Mouse (Mus musculus) spleen, postnatal 10 days (tissue): ENCODE results near the gene Gm38100.

Source experiments
- DNase-seq, 2 experiments: peaks; one replicate each; pipeline ENCODE4 v3.0.0; 2021 to 2022; ENCODE audit warnings: low spot score in 2 of 2

The Gm38100 gene

GRCm38 (mm10) chr1:175920029-175920428, at the start of gene Gm38100:
Gm38100 (plus strand) TSS chr1:175920329.
- no peak for DNase-seq

- no peak for DNase-seq
Measured at GRCm38 (mm10) chr1:175870716-175871115, 49.4 kb upstream of the Gm38100 start.

- no peak for DNase-seq
Measured at GRCm38 (mm10) chr1:175872028-175872816, 47.9 kb upstream of the Gm38100 start.

GRCm38 (mm10) chr1:175880453-175881296, 39.5 kb upstream of the Gm38100 start, which contains the start of gene Exo1:
Exo1 (plus strand) TSS chr1:175880581.
- DNase-seq: peak; percentile 91 to 92

DNA sequence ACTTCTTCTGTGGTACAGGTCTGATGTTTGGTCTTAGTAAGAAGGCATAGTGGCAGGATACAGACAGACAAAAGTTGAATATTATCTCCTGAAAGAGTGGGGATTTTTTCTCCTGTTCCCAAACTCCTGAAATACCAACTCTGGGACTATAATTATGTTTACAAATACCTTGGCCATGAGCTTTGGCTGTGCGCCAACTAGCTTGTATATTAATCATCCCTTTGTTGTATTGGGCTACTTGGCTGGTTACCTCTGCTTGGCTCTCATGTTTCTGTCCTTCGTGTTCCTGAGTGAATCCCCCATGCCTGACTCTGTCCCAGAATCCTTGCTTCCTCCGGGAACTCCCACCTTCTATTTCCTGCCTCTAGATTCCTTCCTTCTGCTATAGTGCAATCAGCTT, 36.7 kb upstream of the Gm38100 start:
- no peak for DNase-seq

- DNase-seq: no peak
Measured at GRCm38 (mm10) chr1:175893263-175893662, 26.9 kb upstream of the Gm38100 start.

DNA sequence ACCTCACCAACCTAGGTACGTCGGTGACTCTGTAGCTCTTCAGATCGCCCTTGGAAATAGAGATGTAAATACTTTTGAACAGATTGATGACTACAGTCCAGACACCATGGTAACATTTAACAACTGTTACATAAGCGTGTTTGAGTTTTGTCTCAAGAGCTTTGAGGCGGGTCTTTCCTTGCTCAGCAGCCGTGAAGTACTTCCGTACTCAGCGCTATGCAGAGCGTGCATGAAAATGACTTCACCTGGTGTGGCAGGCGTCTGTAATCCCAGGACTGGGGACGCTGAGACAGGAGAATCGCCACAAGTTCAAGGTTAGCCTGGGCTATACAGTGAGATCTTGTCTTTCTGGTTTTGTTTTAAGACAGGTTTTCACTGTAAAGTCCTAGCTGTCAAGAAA, 26.4 kb upstream of the Gm38100 start:
- DNase-seq: no peak

DNA sequence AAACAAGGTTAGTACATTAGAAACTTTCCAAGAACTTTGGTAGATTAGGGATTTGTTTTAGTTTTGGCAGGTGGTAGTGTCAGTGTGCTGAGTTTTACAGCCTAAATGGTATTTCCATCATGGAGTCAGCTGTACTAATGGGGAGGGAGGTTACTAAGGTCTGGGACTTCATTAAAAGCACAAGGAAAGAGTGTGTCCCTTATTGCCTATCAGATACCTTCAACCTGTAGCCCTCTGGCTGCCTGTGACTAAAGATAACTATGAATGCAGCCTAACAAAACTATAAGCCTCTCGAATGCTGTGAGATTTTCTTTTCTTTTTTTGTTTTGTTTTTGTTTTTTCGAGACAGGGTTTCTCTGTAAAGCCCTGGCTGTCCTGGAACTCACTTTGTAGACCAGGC, 8.9 kb upstream of the Gm38100 start:
- DNase-seq: no peak

- no peak for DNase-seq
Measured at GRCm38 (mm10) chr1:175912038-175912437, 8.1 kb upstream of the Gm38100 start.

GRCm38 (mm10) chr1:175913728-175914303, 6.3 kb upstream of the Gm38100 start:
- DNase-seq: no peak

GRCm38 (mm10) chr1:175921091-175921490, 962 bp downstream of the Gm38100 start:
- DNase-seq: no peak

- DNase-seq: peak; percentile 32 to 78
Measured at GRCm38 (mm10) chr1:175923848-175924787, 4.0 kb downstream of the Gm38100 start.

DNA sequence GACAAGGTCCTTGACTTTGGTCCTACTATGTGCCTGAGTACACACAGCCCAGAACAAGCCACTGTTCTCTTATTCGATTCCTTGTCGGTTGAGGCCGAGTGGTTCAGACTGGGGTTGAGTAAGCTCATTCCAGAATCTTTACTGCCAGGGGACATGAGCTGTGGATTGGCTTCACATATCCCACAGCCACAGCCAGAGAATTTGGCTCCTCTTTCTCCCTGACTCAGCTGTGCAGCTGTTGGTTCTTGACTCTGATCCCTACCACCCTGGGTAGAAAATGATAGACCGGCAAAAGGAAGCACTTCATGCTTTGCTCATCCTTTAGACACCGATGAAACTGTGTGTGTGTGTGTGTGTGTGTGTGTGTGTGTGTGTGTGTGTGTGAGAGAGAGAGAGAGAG, 11.3 kb downstream of the Gm38100 start:
- no peak for DNase-seq

DNA sequence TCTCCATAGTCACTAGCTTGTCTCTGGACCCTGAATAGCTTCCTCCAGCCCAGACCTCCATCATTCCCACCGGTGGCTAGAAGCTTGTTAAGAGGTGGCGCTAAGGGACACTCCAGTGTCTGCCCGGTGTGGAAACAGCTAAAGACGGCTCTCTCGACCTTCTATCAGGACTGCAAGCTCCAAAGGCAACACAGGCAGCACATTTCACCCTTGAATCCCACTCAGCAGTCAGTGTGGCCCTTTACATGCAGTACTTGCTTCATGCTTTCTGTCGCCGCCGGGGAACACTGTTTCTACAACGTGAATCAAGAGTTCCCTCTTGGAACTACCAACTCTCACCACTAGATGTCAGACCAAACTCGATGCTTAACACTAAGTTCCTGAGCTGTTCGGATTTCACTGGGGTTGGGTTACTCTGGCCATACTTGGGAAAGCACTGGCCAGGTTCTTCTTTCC, 16.2 kb downstream of the Gm38100 start:
- peak in 1 of 2 experiments; percentile 40 for DNase-seq

- DNase-seq: no peak
Measured at GRCm38 (mm10) chr1:175938731-175939130, 18.6 kb downstream of the Gm38100 start.

- no peak for DNase-seq
Measured at GRCm38 (mm10) chr1:175943168-175943567, 23.0 kb downstream of the Gm38100 start.

GRCm38 (mm10) chr1:175946718-175947315, 26.7 kb downstream of the Gm38100 start:
- DNase-seq: no peak

- DNase-seq: no peak
Measured at GRCm38 (mm10) chr1:175950421-175950820, 30.3 kb downstream of the Gm38100 start.

DNA sequence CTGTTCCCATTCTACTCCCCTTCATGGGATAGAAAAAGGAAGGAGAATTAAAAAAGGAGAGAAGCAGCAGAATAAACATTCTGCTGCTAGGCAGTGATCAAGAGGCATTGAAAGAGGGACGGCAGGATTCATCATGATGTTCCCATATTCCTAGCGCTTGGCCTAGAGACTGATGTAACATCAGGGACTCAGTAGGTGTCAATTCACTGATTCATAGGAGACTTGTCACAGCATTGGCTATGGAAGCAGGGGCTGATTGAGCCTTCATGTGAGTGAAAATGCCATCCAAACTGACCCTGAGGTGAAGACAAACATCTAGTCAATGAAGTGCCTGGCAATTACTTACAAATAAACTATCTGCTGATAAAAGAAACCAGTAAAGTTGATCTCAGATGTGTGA, 30.7 kb downstream of the Gm38100 start:
- DNase-seq: no peak

GRCm38 (mm10) chr1:175961786-175962185, 41.7 kb downstream of the Gm38100 start:
- no peak for DNase-seq
